Mouse (Mus musculus): ENCODE data around the gene Lrfn2. TPM values are rescaled to one million over a fixed set of nuclear protein-coding genes. Genes with fewer than 3 reads are reported as not detected.

The Lrfn2 gene
- polyA plus RNA-seq, 1 experiment, result 13.4 TPM

DNA sequence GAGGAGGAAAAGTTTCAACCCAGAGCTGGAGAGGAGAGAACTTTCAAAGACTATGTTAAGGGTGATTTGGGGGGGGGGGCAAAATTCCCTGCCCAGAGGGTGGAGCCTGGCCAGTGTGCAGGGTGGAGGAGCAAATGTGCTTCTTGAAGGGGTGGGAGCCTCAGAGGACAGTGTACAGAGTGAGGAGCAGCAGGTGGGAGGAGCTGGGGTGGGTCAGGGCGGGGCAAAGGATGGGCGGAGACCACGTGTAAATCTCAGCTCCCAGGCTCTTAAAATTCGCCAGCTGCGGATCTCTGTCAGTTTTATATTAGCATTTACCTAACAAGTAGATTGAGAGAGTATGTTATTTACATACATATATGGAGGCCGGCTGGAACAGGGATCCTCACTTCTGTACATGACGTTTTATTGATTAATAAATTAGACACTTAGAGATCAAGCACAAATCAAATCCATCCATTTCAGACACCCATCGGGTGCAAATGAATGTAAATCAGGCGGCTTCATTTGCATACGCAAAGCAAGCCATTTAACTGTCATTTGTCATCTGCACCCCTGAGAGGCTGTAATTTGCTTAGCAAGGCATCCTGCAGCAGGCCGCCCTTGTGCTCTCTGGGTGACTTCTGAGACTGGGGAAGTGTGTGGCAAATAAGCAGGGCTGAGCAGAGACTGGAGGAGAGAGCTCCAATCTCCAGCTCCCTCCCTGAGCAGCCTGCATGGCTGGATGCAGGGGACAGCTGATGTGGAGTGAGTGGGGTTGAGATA, 67.5 kb downstream of the Lrfn2 start:
- no peak overlapping the region for H3K4me3 ChIP-seq (ENCODE audit: insufficient read depth, low read length)
- H3K4me1 ChIP-seq (ENCODE audit: control insufficient read depth, insufficient read depth, low read length), result peaks cover 7% of the 10 kb centered on the region
- no peak overlapping the region for H3K27ac ChIP-seq (ENCODE audit: insufficient read depth, low read length)
- TF ChIP-seq POLR2A (IDR thresholded peaks at IDR 0.05; ENCODE audit: extremely low read depth, insufficient read depth, low read length) (no peak), CTCF (IDR thresholded peaks at IDR 0.05; ENCODE audit: extremely low read depth, insufficient read depth, low read length) (no peak)

DNA sequence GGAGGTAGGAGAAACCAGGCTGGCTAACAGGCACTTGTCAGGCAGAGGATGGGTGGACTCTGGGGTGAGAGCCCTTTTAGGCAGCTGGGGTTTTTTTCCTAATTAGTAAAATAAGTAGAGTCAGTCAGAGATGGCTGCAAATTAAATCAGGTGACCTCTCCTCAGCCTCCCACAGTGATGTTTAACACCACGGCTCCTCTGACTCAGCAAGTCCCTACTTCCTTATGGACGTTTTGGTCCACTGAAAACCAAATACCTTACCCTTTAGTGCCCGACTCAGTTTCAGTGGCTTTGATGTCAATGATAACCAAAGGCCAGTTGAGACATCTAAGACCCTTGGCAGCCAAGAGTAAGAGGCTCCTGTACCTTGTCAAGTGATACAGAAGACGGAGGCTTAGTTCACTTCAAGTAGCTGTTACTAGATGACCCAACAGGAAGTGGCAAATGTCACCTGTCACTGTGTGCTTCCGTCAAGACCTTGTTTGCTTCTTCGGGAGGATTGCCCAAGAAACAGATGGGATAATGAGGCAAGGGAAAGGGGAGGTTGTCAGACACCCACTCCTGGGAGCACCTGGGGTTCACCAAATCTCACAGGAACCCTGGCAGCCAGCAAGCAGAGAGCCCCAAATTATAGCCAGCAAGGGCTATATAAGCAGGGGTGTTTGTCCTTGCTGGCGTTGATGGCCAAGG, 77.3 kb downstream of the Lrfn2 start:
- TF ChIP-seq CTCF (IDR thresholded peaks at IDR 0.05; ENCODE audit: extremely low read depth, insufficient read depth, low read length), result no peak
- TF ChIP-seq POLR2A (IDR thresholded peaks at IDR 0.05; ENCODE audit: extremely low read depth, insufficient read depth, low read length), result no peak
- Histone ChIP-seq H3K4me1 (ENCODE audit: control insufficient read depth, insufficient read depth, low read length) (peaks cover 8% of the 10 kb centered on the region), H3K4me3 (ENCODE audit: insufficient read depth, low read length) (no peak overlapping the region), H3K27ac (ENCODE audit: insufficient read depth, low read length) (no peak overlapping the region)

DNA sequence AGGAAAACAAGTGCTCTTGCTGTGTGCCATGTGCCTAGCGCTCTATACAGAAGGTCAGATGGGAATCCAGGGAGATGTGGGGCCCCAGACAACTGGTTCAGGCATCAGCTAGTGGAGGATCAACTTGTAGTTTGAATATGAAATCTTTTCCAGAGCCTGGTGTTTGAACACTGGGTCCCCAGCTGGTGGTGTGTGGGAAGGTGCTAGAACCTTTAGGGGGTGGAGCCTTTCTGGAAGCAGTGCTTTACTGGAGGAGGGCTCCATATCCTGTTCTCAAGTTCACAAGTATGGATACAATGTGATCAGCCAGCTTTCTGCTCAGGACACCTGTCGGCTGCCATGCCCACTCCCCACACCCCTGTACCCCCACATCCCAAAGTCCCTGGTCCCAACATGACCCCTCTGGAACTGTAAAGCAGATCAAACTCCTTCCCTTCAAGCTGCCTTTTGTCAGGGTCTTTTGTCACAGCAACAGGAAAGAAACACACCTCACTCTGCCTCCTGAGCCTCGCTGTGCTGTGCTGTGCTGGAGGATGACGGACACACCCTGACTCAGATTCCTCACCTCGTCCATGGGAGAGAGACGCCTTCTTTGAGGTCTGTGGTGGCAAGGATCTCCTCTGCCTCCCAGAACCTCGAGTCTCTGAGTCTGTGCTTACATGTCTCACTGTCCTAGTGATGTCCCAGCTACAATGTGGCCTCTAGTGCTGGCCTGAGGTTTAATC, 81.9 kb downstream of the Lrfn2 start:
- TF ChIP-seq POLR2A (IDR thresholded peaks at IDR 0.05; ENCODE audit: extremely low read depth, insufficient read depth, low read length), result no peak
- peaks cover 8% of the 10 kb centered on the region for H3K4me1 ChIP-seq (ENCODE audit: control insufficient read depth, insufficient read depth, low read length)
- peak overlapping the region; percentile 42; the same call in 1 of the 2 replicates for H3K27ac ChIP-seq (ENCODE audit: insufficient read depth, low read length)
- no peak overlapping the region for H3K4me3 ChIP-seq (ENCODE audit: insufficient read depth, low read length)

DNA sequence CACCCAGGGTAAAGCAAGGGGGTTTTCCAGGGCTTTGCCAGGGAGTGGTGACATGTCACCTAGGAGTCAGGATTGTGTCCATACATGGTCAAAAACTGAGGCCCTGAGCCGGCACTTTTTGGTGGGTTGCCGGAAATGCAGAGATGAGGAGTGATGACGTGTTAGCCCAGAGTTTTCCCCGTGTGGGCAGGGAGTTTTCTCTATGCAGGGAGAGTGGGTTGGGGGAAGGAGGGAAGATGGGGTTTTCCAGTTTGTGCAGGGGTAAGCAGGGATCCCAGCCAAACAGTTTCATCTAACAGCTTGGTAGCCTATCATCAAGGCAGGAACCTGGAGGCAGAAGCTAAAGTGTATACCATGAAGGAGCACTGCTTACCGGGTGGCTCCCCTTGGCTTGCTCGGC, 83.2 kb downstream of the Lrfn2 start:
- TF ChIP-seq POLR2A (IDR thresholded peaks at IDR 0.05; ENCODE audit: extremely low read depth, insufficient read depth, low read length), result no peak
- TF ChIP-seq CTCF (IDR thresholded peaks at IDR 0.05; ENCODE audit: extremely low read depth, insufficient read depth, low read length), result no peak
- Histone ChIP-seq H3K4me1 (ENCODE audit: control insufficient read depth, insufficient read depth, low read length) (peaks cover 8% of the 10 kb centered on the region), H3K27ac (ENCODE audit: insufficient read depth, low read length) (no peak overlapping the region), H3K4me3 (ENCODE audit: insufficient read depth, low read length) (no peak overlapping the region)

DNA sequence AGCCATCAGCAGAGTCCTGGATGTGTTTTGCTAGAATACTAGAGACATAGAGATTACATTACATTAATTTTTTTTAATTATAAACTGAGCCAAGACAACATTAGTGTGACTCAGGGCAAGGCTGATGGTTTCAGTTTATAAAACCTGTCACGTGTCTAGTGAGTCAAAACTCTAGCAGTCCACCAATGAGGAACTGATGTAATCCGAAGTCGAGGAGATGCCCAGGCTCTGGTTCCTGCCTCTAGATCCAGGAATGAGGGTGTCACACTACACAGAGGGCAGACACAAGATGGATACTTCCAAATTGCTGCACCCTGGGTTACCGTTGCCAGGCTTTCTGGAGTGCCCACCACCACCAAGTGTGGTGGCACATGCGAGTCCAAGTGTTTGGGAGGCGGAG, 84.0 kb downstream of the Lrfn2 start:
- H3K4me3 ChIP-seq (ENCODE audit: insufficient read depth, low read length), result no peak overlapping the region
- TF ChIP-seq POLR2A (IDR thresholded peaks at IDR 0.05; ENCODE audit: extremely low read depth, insufficient read depth, low read length) (no peak), CTCF (IDR thresholded peaks at IDR 0.05; ENCODE audit: extremely low read depth, insufficient read depth, low read length) (no peak)

DNA sequence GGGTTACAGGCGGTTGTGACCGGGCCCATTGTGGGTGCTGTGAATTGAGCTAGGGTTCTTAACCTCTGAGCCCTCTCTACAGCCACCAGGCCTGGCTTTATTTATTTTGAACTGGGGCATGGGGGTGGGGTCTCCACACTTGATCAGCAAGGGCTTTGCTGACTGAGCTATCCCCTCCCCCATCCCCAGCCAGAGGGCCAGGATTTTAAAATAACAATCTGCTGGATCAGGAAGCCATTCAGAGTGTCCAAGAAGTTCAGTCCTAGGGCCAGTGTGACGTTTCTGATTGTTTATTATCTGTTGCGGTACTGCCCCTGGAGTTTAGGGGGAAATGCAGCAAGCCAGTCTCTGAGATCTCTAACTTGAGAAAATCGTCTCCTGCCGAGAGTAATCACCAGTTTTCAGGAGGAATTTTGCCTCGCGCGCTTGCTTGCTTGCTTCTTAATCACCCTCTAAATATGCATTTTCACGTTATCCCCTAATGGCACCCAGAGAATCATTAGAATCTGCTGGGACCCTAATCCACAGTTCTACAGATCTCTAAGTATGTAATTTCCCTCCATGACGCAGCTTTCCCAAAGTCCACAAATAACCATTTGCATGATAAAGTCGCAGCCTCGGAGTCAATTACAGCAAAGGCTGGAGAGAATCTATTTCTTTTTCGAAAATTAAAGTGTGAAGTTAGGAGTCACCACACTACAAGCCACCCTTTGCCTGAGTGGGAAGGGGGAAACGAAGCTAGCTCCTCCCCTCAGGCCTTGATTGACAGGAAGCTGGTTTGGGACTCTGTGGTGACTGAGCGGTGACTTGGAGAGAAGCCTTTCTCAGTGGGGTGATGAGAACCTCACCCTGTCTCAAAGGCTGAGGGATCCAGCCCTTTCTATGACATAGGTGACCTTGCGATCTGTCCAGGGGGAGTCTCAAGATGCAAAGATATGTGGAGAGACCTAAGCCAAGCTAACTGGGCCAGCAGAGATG, 85.5 kb downstream of the Lrfn2 start:
- no peak overlapping the region for H3K27ac ChIP-seq (ENCODE audit: insufficient read depth, low read length)
- TF ChIP-seq CTCF (IDR thresholded peaks at IDR 0.05; ENCODE audit: extremely low read depth, insufficient read depth, low read length) (no peak), POLR2A (IDR thresholded peaks at IDR 0.05; ENCODE audit: extremely low read depth, insufficient read depth, low read length) (no peak)
- H3K4me3 ChIP-seq (ENCODE audit: insufficient read depth, low read length), result no peak overlapping the region
- H3K4me1 ChIP-seq (ENCODE audit: control insufficient read depth, insufficient read depth, low read length), result peaks cover 9% of the 10 kb centered on the region

More for the DNA sequence above, 84.0 kb downstream of the Lrfn2 start:
- Histone ChIP-seq H3K4me1 (ENCODE audit: control insufficient read depth, insufficient read depth, low read length) (peaks cover 8% of the 10 kb centered on the region), H3K27ac (ENCODE audit: insufficient read depth, low read length) (no peak overlapping the region)

DNA sequence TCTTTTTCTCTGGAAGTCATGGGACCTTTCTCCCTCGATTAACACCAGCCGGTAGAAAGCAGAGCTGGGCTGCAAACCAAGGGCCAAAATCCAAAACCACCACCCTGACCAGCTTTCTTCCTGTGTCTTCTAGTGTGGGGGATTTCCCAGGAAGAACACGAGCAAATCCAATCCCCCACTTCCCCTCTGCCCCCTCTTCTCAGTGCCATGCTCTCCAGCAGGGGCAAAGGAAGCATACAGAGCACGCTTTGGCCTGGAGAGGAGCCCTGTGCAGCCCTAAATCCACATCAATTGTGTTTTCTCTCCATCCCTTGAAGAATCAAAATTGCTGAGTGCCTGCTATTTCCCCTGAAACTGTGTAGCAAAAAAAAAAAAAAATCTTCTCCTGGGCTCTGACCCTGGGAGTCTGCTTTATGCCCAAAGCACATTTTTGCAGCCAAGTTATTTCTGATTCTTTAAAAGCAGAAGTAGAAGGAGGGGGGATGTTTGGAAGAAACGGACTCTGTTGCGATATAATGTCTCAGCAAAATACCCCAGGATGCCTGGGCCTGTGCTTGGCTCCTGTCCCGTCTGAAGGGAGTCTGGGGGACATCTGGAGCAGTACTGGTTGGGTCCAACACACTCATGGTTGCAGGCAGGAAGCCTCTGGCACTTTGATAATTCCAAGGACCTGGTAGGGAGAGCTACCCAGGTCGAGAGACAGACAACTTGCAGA, 86.8 kb downstream of the Lrfn2 start:
- TF ChIP-seq POLR2A (IDR thresholded peaks at IDR 0.05; ENCODE audit: extremely low read depth, insufficient read depth, low read length) (no peak), CTCF (IDR thresholded peaks at IDR 0.05; ENCODE audit: extremely low read depth, insufficient read depth, low read length) (no peak)

DNA sequence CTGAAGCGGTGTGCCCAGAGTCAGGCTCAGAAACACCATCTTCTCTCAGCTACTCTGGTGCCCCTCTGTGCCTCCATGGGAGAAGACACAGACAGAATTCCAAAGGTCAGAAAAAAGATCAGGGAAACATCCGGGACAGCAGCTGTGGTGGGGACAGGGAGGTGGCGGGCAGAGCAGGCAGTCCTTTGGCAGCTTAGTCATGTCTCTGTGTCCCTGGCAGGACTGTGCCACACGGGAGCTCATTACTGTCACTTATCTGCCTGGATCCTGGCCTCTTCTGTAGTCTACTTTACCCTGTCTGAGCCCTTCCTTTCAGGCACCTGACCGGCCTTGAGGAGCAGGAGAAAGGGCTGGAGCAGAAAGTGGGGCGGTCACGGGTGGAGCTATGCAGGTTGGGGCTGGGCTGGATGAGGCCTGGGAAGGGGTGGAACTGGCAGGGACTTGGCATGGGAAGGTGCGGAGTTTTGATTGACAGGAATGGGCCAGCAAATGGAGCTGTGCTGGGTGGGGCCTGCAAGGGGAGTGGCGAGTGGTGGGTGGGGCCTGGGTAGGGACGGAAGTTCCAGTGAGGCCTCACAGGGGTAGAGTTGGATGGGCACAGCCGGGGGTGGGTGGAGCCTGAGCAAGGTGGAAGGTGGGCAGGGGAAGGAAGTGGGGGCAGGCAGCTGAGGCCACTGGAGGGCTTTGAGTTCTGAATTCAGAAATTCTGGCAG, 97.5 kb downstream of the Lrfn2 start:
- H3K4me3 ChIP-seq (ENCODE audit: insufficient read depth, low read length), result no peak overlapping the region
- H3K4me1 ChIP-seq (ENCODE audit: control insufficient read depth, insufficient read depth, low read length), result peaks cover 7% of the 10 kb centered on the region; the same call in 1 of the 2 replicates
- no peak overlapping the region for H3K27ac ChIP-seq (ENCODE audit: insufficient read depth, low read length)
- no peak for TF ChIP-seq CTCF (IDR thresholded peaks at IDR 0.05; ENCODE audit: extremely low read depth, insufficient read depth, low read length)
- TF ChIP-seq POLR2A (IDR thresholded peaks at IDR 0.05; ENCODE audit: extremely low read depth, insufficient read depth, low read length), result no peak

More for the DNA sequence above, 86.8 kb downstream of the Lrfn2 start:
- H3K4me1 ChIP-seq (ENCODE audit: control insufficient read depth, insufficient read depth, low read length), result peaks cover 7% of the 10 kb centered on the region
- H3K27ac ChIP-seq (ENCODE audit: insufficient read depth, low read length), result no peak overlapping the region
- no peak overlapping the region for H3K4me3 ChIP-seq (ENCODE audit: insufficient read depth, low read length)

Data from cortical plate, adult 2 months (tissue).